Mouse (Mus musculus) cortical plate, adult 2 months (tissue): ENCODE data around the gene Pramel4.
"Not testable (repeated sequence)": the region's sequence is repeated elsewhere in the genome, so short reads cannot be mapped to it uniquely, and the experiment has no call there.

Experiments
- CTCF ChIP-seq: fragments of 200-500 bp; IDR thresholded peaks from 2 replicates; pipeline ENCODE4 v1.5.1; 2011; ENCODE audit warnings: mild to moderate bottlenecking, control low read depth, low read length; ENCODE audit not compliant: insufficient read depth; ENCODE audit errors: extremely low read depth
- POLR2A ChIP-seq: fragments of 200-500 bp; IDR thresholded peaks from 2 replicates; pipeline ENCODE4 v1.6.1; 2011; ENCODE audit warnings: mild to moderate bottlenecking, low read length, control low read depth; ENCODE audit not compliant: insufficient read depth; ENCODE audit errors: extremely low read depth

GRCm38 (mm10) chr4:144106174-144106573 lies 47.2 kb downstream of the Pramel4 start, which contains the start of gene Gm13102:
- not testable (repeated sequence) for TF ChIP-seq CTCF, POLR2A
